Mouse (Mus musculus): ENCODE measurements around the gene Ucp1.
A peak's percentile ranks its signal among the peaks of the same experiment; 100 is the strongest.

Gene Ucp1

GRCm38 (mm10) chr8:83331899-83332697 lies 41.9 kb downstream of the Ucp1 start, which contains the start of gene Elmod2:
Elmod2 (minus strand) TSS chr8:83332486.
- peak; percentile 92 to 95 for DNase-seq (ENCODE audit: low spot score in 2 of 2)

GRCm38 (mm10) chr8:83332864-83333263 lies 42.7 kb downstream of the Ucp1 start:
- DNase-seq (ENCODE audit: low spot score in 2 of 2): no peak

- no peak for DNase-seq (ENCODE audit: low spot score in 2 of 2)
Measured at GRCm38 (mm10) chr8:83342076-83342475, 51.9 kb downstream of the Ucp1 start.

GRCm38 (mm10) chr8:83342693-83343092 lies 52.5 kb downstream of the Ucp1 start:
- no peak for DNase-seq (ENCODE audit: low spot score in 2 of 2)

Measured in frontal cortex, postnatal 25 days (tissue).